Mouse (Mus musculus) gastrocnemius, postnatal 36 days (tissue): ENCODE data around the gene Ppp1r9a. TPM values are rescaled to one million over a fixed set of nuclear protein-coding genes. Genes with fewer than 3 reads are reported as not detected.

Source experiments
- DNase-seq, 2 experiments: peaks; one replicate each; pipeline ENCODE4 v3.0.0; 2022
- intact Hi-C: fragments of 180-260 bp; cut with DNase I; formaldehyde crosslinking; loops from one replicate; pipeline ENCODE4 v1.15.1; 2025
- total RNA-seq, 2 experiments: library from RNA; stranded (reverse); gene quantifications; 2 replicates each; pipeline ENCODE4 v1.2.3; 2021

The Ppp1r9a gene
- total RNA-seq, 2 experiments from 2014 or later = 2.8 to 3.0 TPM

DNA sequence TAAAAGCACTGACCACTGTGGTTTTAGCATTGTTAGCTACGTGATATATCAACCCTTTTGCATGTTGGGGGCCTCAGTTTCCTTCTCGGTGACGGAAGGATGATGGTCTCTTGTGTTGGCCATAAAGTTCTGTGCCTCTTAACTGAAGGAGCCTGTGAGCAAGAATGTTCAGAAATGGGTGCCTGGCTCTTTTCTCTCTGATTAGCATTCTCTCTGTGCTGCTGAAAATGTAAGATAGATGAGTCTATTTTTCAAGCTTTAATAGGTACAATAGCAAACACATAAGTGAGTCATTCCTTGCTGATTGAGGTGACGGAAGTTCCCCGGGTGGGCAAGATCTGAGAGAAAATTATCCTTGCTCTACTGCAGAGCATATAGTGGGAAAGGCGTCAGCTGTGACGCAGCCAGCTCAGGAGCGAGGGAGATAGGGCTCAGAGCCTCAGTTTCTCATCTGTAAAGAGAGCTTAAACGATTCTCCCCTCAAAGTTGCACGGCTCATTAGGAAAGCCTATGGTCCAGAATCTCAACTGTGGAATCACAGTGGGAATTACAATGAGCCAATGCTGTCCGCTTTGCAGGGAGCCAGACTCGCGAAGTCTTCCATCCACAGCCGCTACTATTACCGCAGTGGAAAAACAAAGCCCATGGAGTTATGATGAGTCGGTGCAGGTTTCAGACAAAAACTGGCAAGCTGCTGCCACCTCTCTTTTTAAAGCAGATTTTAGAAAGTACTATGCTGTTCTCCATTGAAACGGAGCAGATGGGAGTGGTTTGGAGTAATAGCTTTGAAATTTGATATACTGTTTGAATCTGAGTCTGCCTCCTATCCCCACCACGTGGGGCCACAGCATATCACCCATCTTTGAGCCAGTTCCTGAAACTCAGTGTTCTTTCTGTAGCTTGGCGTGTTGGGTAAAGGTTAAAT lies 275.5 kb downstream of the Ppp1r9a start:
- intact Hi-C loops = no loop called here
- no peak for DNase-seq

DNA sequence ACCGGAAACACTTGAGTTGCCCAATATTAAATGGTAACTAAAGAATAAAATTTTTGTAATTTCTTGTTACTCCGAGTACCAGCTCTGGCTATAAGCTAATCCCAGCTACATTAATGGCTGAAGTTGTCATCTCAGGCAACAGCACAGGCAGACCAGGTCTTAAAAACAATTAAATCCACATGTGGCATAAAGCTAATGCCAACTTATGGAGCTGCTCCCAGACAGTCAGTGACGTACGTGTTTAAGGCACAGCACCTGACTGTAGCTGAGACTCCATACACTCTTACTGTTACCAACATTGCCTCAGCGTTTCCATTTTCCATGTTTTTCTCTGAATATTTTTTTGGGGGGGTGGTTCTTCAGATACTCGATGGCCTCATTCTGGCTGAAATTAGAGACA lies 276.5 kb downstream of the Ppp1r9a start:
- DNase-seq = no peak
- intact Hi-C loops = no loop called here

- intact Hi-C loops = no loop called here
- no peak for DNase-seq
Observed at GRCm38 (mm10) chr6:5180645-5181044, 277.9 kb downstream of the Ppp1r9a start.

DNA sequence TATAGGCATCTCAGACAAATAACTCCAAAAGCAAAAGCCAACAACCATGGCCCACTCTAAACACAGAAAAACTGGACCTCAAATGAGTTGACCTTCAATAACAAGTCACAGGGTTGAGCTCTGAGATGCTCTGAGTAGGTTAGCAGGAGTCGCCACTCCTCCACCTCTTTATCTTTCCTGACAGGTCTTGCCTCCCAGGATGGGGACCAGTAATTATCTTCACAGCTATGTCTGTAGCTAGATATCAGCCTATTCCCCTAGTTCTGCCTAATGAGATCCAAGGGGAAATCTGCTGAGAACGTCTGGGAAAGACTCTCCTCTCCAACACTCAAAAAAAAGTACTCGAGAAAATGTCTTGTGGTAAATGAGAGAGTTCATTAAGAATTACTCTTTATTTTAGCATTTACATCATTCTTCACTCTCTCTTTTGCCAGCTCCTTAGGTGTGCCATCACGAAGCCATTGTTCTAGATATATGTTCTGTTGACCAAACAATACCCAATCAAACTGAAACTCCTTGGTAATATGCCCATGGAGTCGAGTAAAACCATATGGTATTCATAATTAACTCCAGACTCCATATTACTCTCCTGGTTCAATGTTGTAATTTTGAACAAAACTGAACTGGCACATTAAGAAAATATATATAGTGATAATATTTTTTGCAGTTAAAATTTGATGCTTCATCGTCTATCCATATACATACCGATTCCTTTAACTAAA lies 283.7 kb downstream of the Ppp1r9a start:
- intact Hi-C loops = no loop called here
- DNase-seq = no peak

DNA sequence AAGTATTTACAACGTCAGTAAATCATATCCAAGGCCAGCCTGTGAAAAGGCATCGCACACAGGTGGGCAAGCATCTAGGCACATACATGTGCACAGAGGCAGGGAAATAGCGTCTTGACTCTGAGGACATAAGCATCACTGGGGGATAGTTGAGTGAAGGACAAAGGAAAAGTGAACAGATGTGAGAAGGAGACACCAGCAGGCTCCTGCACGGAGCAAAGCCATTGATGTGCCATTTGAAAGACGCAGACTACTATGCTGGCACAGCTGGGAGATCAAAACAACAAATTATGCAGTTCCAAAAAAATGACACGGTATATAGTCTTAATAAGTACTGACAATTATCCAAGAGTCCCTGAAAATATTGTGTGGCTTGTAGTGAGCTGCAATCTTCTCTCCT lies 284.9 kb downstream of the Ppp1r9a start:
- intact Hi-C loops = no loop called here

DNA sequence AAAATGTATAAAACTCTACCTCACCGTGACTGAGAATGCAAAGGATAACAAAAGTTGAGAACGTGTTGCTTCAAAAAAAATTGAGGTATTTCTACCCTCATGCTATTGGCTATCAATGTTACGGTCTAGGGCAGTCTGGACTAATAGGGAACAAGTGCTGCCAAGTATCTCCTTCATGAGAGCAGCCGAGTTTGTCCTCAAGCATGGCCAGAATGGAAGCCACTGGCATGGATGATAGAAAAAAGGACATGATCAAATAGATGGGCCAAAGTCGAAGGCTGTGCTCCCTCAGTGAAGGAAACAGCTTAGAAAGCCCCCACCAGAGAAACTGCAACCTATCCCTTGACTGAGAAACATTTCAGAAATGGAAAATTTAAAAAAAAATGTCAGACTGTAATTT lies 285.3 kb downstream of the Ppp1r9a start:
- intact Hi-C loops = no loop called here
- no peak for DNase-seq

More for the DNA sequence above, 284.9 kb downstream of the Ppp1r9a start:
- no peak for DNase-seq

- DNase-seq = no peak
- intact Hi-C loops = no loop called here
Observed at GRCm38 (mm10) chr6:5188938-5189337, 286.2 kb downstream of the Ppp1r9a start.

DNA sequence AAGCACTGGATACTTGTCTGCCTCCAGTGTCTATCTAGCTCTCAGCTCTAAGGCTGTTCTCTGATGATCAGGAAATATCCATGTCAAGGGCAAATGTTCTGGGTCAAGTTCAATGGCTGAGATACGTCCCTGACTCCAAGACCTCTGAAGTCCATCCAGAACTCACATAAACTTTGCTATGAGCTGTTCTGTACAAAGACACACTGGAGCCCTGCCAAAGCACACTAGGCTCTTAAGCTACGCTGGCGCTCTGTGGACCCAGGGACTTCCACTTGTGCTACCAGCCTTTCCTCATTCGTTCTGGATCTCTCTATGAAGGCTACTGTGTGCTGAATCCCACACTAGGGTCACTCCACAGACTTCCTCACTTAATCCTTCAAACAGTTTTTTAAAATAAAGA lies 286.8 kb downstream of the Ppp1r9a start:
- intact Hi-C loops = no loop called here
- no peak for DNase-seq

DNA sequence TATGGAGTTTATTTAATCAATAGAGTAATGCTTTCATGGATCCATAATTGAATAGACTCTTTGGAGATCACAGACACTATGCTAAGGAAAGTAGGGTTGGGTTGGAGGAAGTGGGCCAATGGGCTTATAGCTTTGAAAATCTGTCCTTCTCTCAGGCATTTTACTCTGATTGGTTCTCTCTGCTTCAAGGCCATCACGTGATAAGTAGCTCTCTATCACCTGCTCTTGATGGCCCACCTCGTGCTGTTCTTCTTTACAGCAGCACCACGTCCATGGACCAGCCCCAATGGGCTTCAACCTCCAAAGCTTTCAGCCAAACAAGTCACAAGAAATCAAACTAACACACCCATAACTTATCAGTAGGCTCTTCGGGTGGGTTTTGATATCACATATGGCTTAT lies 288.0 kb downstream of the Ppp1r9a start:
- no peak for DNase-seq
- intact Hi-C loops = no loop called here

DNA sequence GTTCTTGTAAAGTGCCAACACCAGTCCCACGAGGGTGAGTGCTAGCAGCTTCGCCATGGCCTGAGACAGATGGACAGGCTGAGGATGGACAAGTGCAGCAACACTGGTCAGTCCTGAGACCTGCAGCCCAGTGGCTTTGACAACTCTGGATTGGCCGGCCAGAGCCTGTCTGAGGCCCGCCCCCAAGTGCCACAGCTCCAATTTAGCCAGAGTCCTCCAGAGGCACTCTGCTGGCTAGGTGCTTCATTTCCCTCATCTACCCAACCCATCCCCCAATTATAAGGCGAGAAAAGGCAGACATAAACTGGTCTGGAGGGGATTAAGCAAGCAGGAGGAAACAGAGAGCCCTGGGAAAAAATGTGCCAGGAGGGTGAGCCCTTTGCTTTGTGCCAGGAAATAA lies 291.0 kb downstream of the Ppp1r9a start, which contains the start of gene Pon1:
Pon1 (minus strand) TSS at position 254 of the 400 bp plus-strand sequence.
- intact Hi-C loops = no loop called here
- DNase-seq = no peak

DNA sequence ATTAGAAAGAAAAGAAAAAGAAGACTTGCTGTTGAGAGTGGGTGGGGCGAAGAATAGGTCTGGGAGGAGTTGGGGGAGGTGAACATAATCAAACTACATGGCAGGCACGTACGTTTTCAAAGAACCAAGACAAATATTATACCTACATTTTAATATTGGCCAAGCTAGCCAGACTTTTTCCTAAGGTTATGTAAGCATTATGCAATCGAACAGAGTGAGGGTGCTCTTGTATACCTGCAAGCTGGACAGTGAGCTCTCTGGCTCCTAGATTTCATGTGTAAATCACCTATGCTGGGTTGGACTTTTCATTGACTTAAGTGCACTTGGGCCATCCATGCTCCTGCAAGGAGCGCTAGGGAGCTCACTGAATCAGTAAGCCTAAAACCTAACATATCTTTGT lies 295.9 kb downstream of the Ppp1r9a start:
- DNase-seq = no peak
- intact Hi-C loops = no loop called here

DNA sequence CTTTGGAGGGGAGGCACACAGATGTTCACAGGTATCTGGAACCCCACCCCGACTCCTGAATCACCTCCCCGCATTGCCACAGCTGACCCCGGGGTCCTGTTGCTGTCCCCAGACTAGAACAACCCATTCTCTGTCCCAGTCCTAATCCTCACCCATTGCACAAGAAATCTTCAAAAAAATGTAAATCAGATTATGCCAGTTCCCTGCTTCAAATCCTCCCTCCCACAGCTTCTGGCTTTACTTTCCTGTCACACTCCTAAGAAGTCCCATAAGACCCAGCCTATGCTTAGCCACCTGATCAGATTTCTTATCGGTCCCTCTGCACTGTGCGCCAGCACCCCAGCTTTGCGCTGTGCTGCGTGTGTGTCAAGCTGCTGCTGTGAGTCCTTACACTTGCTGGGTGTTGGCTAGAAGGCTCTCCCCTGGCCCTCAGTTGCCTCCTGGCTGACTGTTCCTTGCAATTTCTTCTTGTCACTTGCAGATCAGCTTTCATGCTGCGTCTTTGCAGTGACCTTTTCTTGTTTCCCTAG lies 296.7 kb downstream of the Ppp1r9a start:
- intact Hi-C loops = no loop called here
- DNase-seq = no peak

- intact Hi-C loops = no loop called here
- no peak for DNase-seq
Observed at GRCm38 (mm10) chr6:5199916-5200315, 297.2 kb downstream of the Ppp1r9a start.

GRCm38 (mm10) chr6:5207817-5208216 lies 305.1 kb downstream of the Ppp1r9a start:
- intact Hi-C loops = no loop called here
- no peak for DNase-seq

Other genes with a start within 250 kb of the Ppp1r9a start
- 1 to 10 TPM; 9.5 to 9.7 TPM for gene Sgce, start 155.7 kb upstream of the Ppp1r9a start, total RNA-seq
- gene Peg10, start 155.6 kb upstream of the Ppp1r9a start, total RNA-seq = 1 to 10 TPM; 1.4 TPM